Mouse (Mus musculus): Measurements from ENCODE around the gene Vps45. TPM values are rescaled to one million over a fixed set of nuclear protein-coding genes. Genes with fewer than 3 reads are reported as not detected.
A peak's percentile ranks its signal among the peaks of the same experiment; 100 is the strongest.
"Not testable (repeated sequence)": the region's sequence is repeated elsewhere in the genome, so short reads cannot be mapped to it uniquely, and the experiment has no call there.

Gene Vps45
- polyA plus RNA-seq, 1 experiment from 2014 or later = 39.5 TPM

- H3K9me3 ChIP-seq = no peaks in the 10 kb centered on the region
- H3K36me3 ChIP-seq = no peaks in the 10 kb centered on the region
- 81% methylated on average over 5 of the region's 5 CpGs for WGBS
- no peak for ATAC-seq (ENCODE audit: low FRiP score, low read depth)
- no peaks in the 10 kb centered on the region for H3K27me3 ChIP-seq
- no peak overlapping the region for H3K4me3 ChIP-seq
- H3K9ac ChIP-seq = no peak overlapping the region
- H3K27ac ChIP-seq = no peak overlapping the region
- H3K4me1 ChIP-seq = 0 out of 2 replicates have a peak, but pooled peaks cover 6% of the 10 kb centered on the region
- H3K4me2 ChIP-seq (replicated peaks) = no peak overlapping the region
These were observed 99.2 kb downstream of the Vps45 start for GRCm38 (mm10) chr3:95959082-95959481.

GRCm38 (mm10) chr3:95957359-95958148 is 100.7 kb downstream of the Vps45 start:
- Histone ChIP-seq H3K4me2 (replicated peaks) (no peak overlapping the region), H3K27me3 (no peaks in the 10 kb centered on the region), H3K4me1 (0 out of 2 replicates have a peak, but pooled peaks cover 6% of the 10 kb centered on the region), H3K4me3 (no peak overlapping the region), H3K9ac (no peak overlapping the region), H3K36me3 (no peaks in the 10 kb centered on the region), H3K27ac (peak overlapping the region; percentile 22; the same call in 1 of the 2 replicates), H3K9me3 (no peaks in the 10 kb centered on the region)
- 55% methylated on average over 8 of the region's 8 CpGs for WGBS
- 0 out of 2 replicates have a peak, but pooled peaks have one; percentile 52 for ATAC-seq (ENCODE audit: low FRiP score, low read depth)

GRCm38 (mm10) chr3:95955318-95955717 is 102.9 kb downstream of the Vps45 start:
- Histone ChIP-seq H3K27me3 (no peaks in the 10 kb centered on the region), H3K9me3 (no peaks in the 10 kb centered on the region), H3K4me2 (replicated peaks) (no peak overlapping the region), H3K4me3 (no peak overlapping the region), H3K27ac (no peak overlapping the region), H3K36me3 (no peaks in the 10 kb centered on the region), H3K9ac (no peak overlapping the region), H3K4me1 (peaks cover 6% of the 10 kb centered on the region; the same call in 1 of the 2 replicates)
- ATAC-seq (ENCODE audit: low FRiP score, low read depth) = no peak
- WGBS = 91% methylated on average over 5 of the region's 5 CpGs

- H3K27ac ChIP-seq; H3K9ac ChIP-seq; H3K4me1 ChIP-seq; H3K27me3 ChIP-seq; H3K9me3 ChIP-seq; ATAC-seq (ENCODE audit: low FRiP score, low read depth); H3K36me3 ChIP-seq; H3K4me2 ChIP-seq (replicated peaks); H3K4me3 ChIP-seq: not testable (repeated sequence)
- WGBS = 90% methylated on average over 12 of the region's 12 CpGs
These were observed 103.6 kb downstream of the Vps45 start for GRCm38 (mm10) chr3:95954648-95955173.

GRCm38 (mm10) chr3:95953522-95953921 is 104.7 kb downstream of the Vps45 start:
- no peak overlapping the region for H3K4me2 ChIP-seq (replicated peaks)
- H3K9me3 ChIP-seq = no peaks in the 10 kb centered on the region
- no peak overlapping the region for H3K27ac ChIP-seq
- H3K27me3 ChIP-seq = no peaks in the 10 kb centered on the region
- H3K4me1 ChIP-seq = peaks cover 6% of the 10 kb centered on the region; the same call in 1 of the 2 replicates
- H3K9ac ChIP-seq = no peak overlapping the region
- no peak overlapping the region for H3K4me3 ChIP-seq
- H3K36me3 ChIP-seq = 0 out of 2 replicates have a peak, but pooled peaks cover 6% of the 10 kb centered on the region
- no peak for ATAC-seq (ENCODE audit: low FRiP score, low read depth)
- WGBS = 77% methylated on average over 3 of the region's 3 CpGs

GRCm38 (mm10) chr3:95953023-95953422 is 105.2 kb downstream of the Vps45 start:
- Histone ChIP-seq H3K4me2 (replicated peaks) (no peak overlapping the region), H3K27me3 (no peaks in the 10 kb centered on the region), H3K9ac (no peak overlapping the region), H3K36me3 (0 out of 2 replicates have a peak, but pooled peaks cover 6% of the 10 kb centered on the region), H3K4me1 (peaks cover 6% of the 10 kb centered on the region; the same call in 1 of the 2 replicates), H3K4me3 (no peak overlapping the region), H3K27ac (no peak overlapping the region), H3K9me3 (no peaks in the 10 kb centered on the region)
- ATAC-seq (ENCODE audit: low FRiP score, low read depth) = no peak

DNA sequence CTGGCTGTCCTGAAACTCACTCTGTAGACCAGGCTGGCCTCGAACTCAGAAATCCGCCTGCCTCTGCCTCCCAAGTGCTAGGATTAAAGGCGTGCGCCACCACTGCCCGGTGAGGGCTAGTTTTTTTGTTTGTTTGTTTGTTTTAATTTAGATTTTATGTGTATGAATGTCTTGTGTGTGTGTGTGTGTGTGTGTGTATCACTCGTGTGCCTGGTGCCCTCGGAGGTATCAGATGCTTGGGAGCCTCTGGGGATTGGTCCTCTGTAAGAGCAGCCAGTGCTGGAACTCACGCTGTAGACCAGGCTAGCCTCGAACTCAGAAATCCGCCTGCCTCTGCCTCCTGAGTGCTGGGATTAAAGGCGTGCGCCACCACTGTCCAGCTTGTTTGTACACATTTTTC is 106.7 kb downstream of the Vps45 start:
- WGBS = 73% methylated on average over 12 of the region's 12 CpGs
- H3K4me1 ChIP-seq, H3K27me3 ChIP-seq: not testable (repeated sequence)

GRCm38 (mm10) chr3:95950763-95951551 is 107.3 kb downstream of the Vps45 start:
- ATAC-seq (ENCODE audit: low FRiP score, low read depth) = peak; percentile 96
- Histone ChIP-seq H3K27ac (peak overlapping the region; percentile 89), H3K36me3 (peaks cover 19% of the 10 kb centered on the region), H3K27me3 (no peaks in the 10 kb centered on the region), H3K9ac (peak overlapping the region; percentile 61), H3K4me2 (replicated peaks) (peak overlapping the region; percentile 72), H3K9me3 (no peaks in the 10 kb centered on the region), H3K4me3 (peak overlapping the region; percentile 53), H3K4me1 (no peaks in the 10 kb centered on the region; the same call in 1 of the 2 replicates)
- WGBS = 2% methylated on average over 49 of the region's 49 CpGs

More for the DNA sequence above, 106.7 kb downstream of the Vps45 start:
- Histone ChIP-seq H3K9ac (peak overlapping the region; percentile 61), H3K4me2 (replicated peaks) (peak overlapping the region; percentile 72), H3K4me3 (peak overlapping the region; percentile 53), H3K27ac (peak overlapping the region; percentile 89), H3K36me3 (peaks cover 13% of the 10 kb centered on the region)
- ATAC-seq (ENCODE audit: low FRiP score, low read depth); H3K9me3 ChIP-seq: not testable (repeated sequence)

Other genes with a start within 250 kb of the Vps45 start
- gene Rprd2, start 239.6 kb downstream of the Vps45 start, polyA plus RNA-seq (2015; fragmentation: Nextera tagmentation; extraction: Ambion mirVana) = 22.3 and 24.5 TPM in 2 replicates
- 52.3 and 62.3 TPM in 2 replicates for gene Prpf3, start 202.6 kb downstream of the Vps45 start, polyA plus RNA-seq (2015; fragmentation: Nextera tagmentation; extraction: Ambion mirVana)
- 311 and 318 TPM in 2 replicates for gene Mrps21, start 186.9 kb downstream of the Vps45 start, polyA plus RNA-seq (2015; fragmentation: Nextera tagmentation; extraction: Ambion mirVana)
- 9.7 and 10.2 TPM in 2 replicates for gene Ciart, start 176.2 kb downstream of the Vps45 start, polyA plus RNA-seq (2015; fragmentation: Nextera tagmentation; extraction: Ambion mirVana)
- gene BC028528, start 166.5 kb downstream of the Vps45 start, polyA plus RNA-seq (2015; fragmentation: Nextera tagmentation; extraction: Ambion mirVana) = 14.5 and 16.1 TPM in 2 replicates
- gene Aph1a, start 164.5 kb downstream of the Vps45 start, polyA plus RNA-seq (2015; fragmentation: Nextera tagmentation; extraction: Ambion mirVana) = 30.2 and 30.9 TPM in 2 replicates
- 36.8 and 37.0 TPM in 2 replicates for gene Car14, start 153.8 kb downstream of the Vps45 start, polyA plus RNA-seq (2015; fragmentation: Nextera tagmentation; extraction: Ambion mirVana)
- 231 and 249 TPM in 2 replicates for gene Anp32e, start 129.2 kb downstream of the Vps45 start, polyA plus RNA-seq (2015; fragmentation: Nextera tagmentation; extraction: Ambion mirVana)
- gene Plekho1, start 62.5 kb downstream of the Vps45 start, polyA plus RNA-seq (2015; fragmentation: Nextera tagmentation; extraction: Ambion mirVana) = 58.3 and 60.0 TPM in 2 replicates
- gene Otud7b, start 46.1 kb upstream of the Vps45 start, polyA plus RNA-seq (2015; fragmentation: Nextera tagmentation; extraction: Ambion mirVana) = 28.8 and 30.3 TPM in 2 replicates
- 34.9 and 39.6 TPM in 2 replicates for gene Mtmr11, start 103.5 kb upstream of the Vps45 start, polyA plus RNA-seq (2015; fragmentation: Nextera tagmentation; extraction: Ambion mirVana)
- 179 and 186 TPM in 2 replicates for gene Sf3b4, start 113.9 kb upstream of the Vps45 start, polyA plus RNA-seq (2015; fragmentation: Nextera tagmentation; extraction: Ambion mirVana)
- gene Sv2a, start 122.7 kb upstream of the Vps45 start, polyA plus RNA-seq (2015; fragmentation: Nextera tagmentation; extraction: Ambion mirVana) = 4.6 and 7.8 TPM in 2 replicates
- 51.1 and 55.2 TPM in 2 replicates for gene Bola1, start 161.2 kb upstream of the Vps45 start, polyA plus RNA-seq (2015; fragmentation: Nextera tagmentation; extraction: Ambion mirVana)
- gene Hist2h2ab, start 161.4 kb upstream of the Vps45 start, polyA plus RNA-seq (2015; fragmentation: Nextera tagmentation; extraction: Ambion mirVana) = 1.3 TPM in 1 of 2 replicates, not detected in the other
- gene Hist2h2ac, start 162.4 kb upstream of the Vps45 start, polyA plus RNA-seq (2015; fragmentation: Nextera tagmentation; extraction: Ambion mirVana) = 11.1 and 12.0 TPM in 2 replicates
- 6.7 and 7.2 TPM in 2 replicates for gene Hist2h2be, start 162.7 kb upstream of the Vps45 start, polyA plus RNA-seq (2015; fragmentation: Nextera tagmentation; extraction: Ambion mirVana)
- gene Hist2h3c2, start 180.7 kb upstream of the Vps45 start, polyA plus RNA-seq (2015; fragmentation: Nextera tagmentation; extraction: Ambion mirVana) = 8.8 and 10.5 TPM in 2 replicates
- gene Hist2h2aa2, start 181.8 kb upstream of the Vps45 start, polyA plus RNA-seq (2015; fragmentation: Nextera tagmentation; extraction: Ambion mirVana) = 46.2 and 48.0 TPM in 2 replicates
- gene Hist2h2aa1, start 187.0 kb upstream of the Vps45 start, polyA plus RNA-seq (2015; fragmentation: Nextera tagmentation; extraction: Ambion mirVana) = 19.0 and 30.4 TPM in 2 replicates
- 0.73 TPM in 1 of 2 replicates, not detected in the other for gene Hist2h3c1, start 188.2 kb upstream of the Vps45 start, polyA plus RNA-seq (2015; fragmentation: Nextera tagmentation; extraction: Ambion mirVana)
- 15.5 and 16.9 TPM in 2 replicates for gene Hist2h4, start 204.8 kb upstream of the Vps45 start, polyA plus RNA-seq (2015; fragmentation: Nextera tagmentation; extraction: Ambion mirVana)
- gene Hist2h3b, start 210.2 kb upstream of the Vps45 start, polyA plus RNA-seq (2015; fragmentation: Nextera tagmentation; extraction: Ambion mirVana) = 85.5 and 91.9 TPM in 2 replicates
- gene Hist2h2bb, start 211.3 kb upstream of the Vps45 start, polyA plus RNA-seq (2015; fragmentation: Nextera tagmentation; extraction: Ambion mirVana) = 13.3 and 15.5 TPM in 2 replicates
- 1.7 TPM in 2 replicates for gene Fcgr1, start 235.5 kb upstream of the Vps45 start, polyA plus RNA-seq (2015; fragmentation: Nextera tagmentation; extraction: Ambion mirVana)

Measured in limb, embryonic 13.5 days (tissue).